Mouse (Mus musculus) spleen, adult 2 months (tissue): ENCODE measurements around the gene Bsn. TPM values are rescaled to one million over a fixed set of nuclear protein-coding genes. Genes with fewer than 3 reads are reported as not detected.
"Not testable (repeated sequence)": the region's sequence is repeated elsewhere in the genome, so short reads cannot be mapped to it uniquely, and the experiment has no call there.

Experiments
- DNase-seq, 2 experiments: peaks; one replicate each; pipeline versions ENCODE4 v3.0.0 to v3.0.0-alpha.2; 2012 to 2021; ENCODE audit warnings: low spot score in 2 of 2, low read depth in 1 of 2
- H3K27ac ChIP-seq: fragments of 200-500 bp; 2 replicates; pipeline ENCODE4 v1.5.1; 2012; ENCODE audit warnings: low read length, inconsistent platforms; ENCODE audit not compliant: insufficient read depth
- H3K27me3 ChIP-seq: fragments of 200-500 bp; 2 replicates; pipeline ENCODE4 v1.6.1; 2012; ENCODE audit warnings: mild to moderate bottlenecking, moderate library complexity, low read length, inconsistent platforms; ENCODE audit not compliant: control insufficient read depth, insufficient read depth
- H3K36me3 ChIP-seq: fragments of 200-500 bp; 2 replicates; pipeline ENCODE4 v1.6.1; 2012; ENCODE audit warnings: mild to moderate bottlenecking, low read length, inconsistent platforms; ENCODE audit not compliant: control insufficient read depth, insufficient read depth
- H3K4me1 ChIP-seq: fragments of 200-500 bp; 2 replicates; pipeline ENCODE4 v1.6.1; 2011; ENCODE audit warnings: inconsistent platforms; ENCODE audit not compliant: control insufficient read depth, insufficient read depth, insufficient read length
- H3K4me3 ChIP-seq: fragments of 200-500 bp; 2 replicates; pipeline ENCODE4 v1.5.1; 2011; ENCODE audit warnings: mild to moderate bottlenecking, inconsistent platforms; ENCODE audit not compliant: insufficient read depth, insufficient read length; ENCODE audit errors: extremely low read depth
- CTCF ChIP-seq: fragments of 200-500 bp; IDR thresholded peaks from 2 replicates; pipeline ENCODE4 v1.5.1; 2011; ENCODE audit warnings: mild to moderate bottlenecking, inconsistent platforms; ENCODE audit not compliant: insufficient read depth, insufficient read length, insufficient replicate concordance; ENCODE audit errors: extremely low read depth
- POLR2A ChIP-seq: fragments of 200-500 bp; IDR thresholded peaks from 2 replicates; pipeline ENCODE4 v1.6.1; 2011; ENCODE audit warnings: low read depth, low read length, inconsistent platforms
- WGBS: fragments of 180-500 bp; shearing (Covaris S2); methylation state at CpG from one replicate; pipeline ENCODE4 v1.1.7; 2018; 5-methylcytosine and 5-hydroxymethylcytosine counted together
- polyA plus RNA-seq: library from polyadenylated mRNA; depleted of rRNA; stranded (reverse); fragments of >200 nt; gene quantifications from 2 replicates; pipeline ENCODE4 v1.2.3, GENCODE M21; 2012

The Bsn gene
- polyA plus RNA-seq, 1 experiment, result 0.57 TPM

- no peak overlapping the region for H3K27ac ChIP-seq
- H3K4me1 ChIP-seq, result peaks cover 9% of the 10 kb centered on the region; the same call in 1 of the 2 replicates
- no peak for TF ChIP-seq POLR2A
- peak; percentile 54; the same call in 1 of the 2 replicates for TF ChIP-seq CTCF
- 1% methylated on average over 13 of the region's 13 CpGs for WGBS
- H3K4me3 ChIP-seq, result no peak overlapping the region
- no peaks in the 10 kb centered on the region for H3K27me3 ChIP-seq
- H3K36me3 ChIP-seq, result no peaks in the 10 kb centered on the region
- peak; percentile 87 to 91 for DNase-seq
These were observed 11.0 kb upstream of the Bsn start for GRCm38 (mm10) chr9:108201160-108201559.

- DNase-seq, result no peak
- no peak overlapping the region for H3K4me3 ChIP-seq
- no peak for TF ChIP-seq POLR2A
- TF ChIP-seq CTCF, result no peak
- WGBS, result 85% methylated on average over 4 of the region's 4 CpGs
- no peak overlapping the region for H3K27ac ChIP-seq
- no peaks in the 10 kb centered on the region for H3K27me3 ChIP-seq
- H3K4me1 ChIP-seq, result peaks cover 9% of the 10 kb centered on the region; the same call in 1 of the 2 replicates
- no peaks in the 10 kb centered on the region for H3K36me3 ChIP-seq
These were observed 8.4 kb upstream of the Bsn start for GRCm38 (mm10) chr9:108198621-108199020.

- peaks cover 9% of the 10 kb centered on the region; the same call in 1 of the 2 replicates for H3K4me1 ChIP-seq
- TF ChIP-seq CTCF (no peak), POLR2A (no peak)
- no peak overlapping the region for H3K4me3 ChIP-seq
- DNase-seq, result no peak
- 56% methylated on average over 24 of the region's 24 CpGs for WGBS
- H3K27me3 ChIP-seq, result no peaks in the 10 kb centered on the region
- no peaks in the 10 kb centered on the region for H3K36me3 ChIP-seq
- no peak overlapping the region for H3K27ac ChIP-seq
These were observed 6.9 kb upstream of the Bsn start for GRCm38 (mm10) chr9:108196920-108197677.

- H3K4me3 ChIP-seq, H3K27me3 ChIP-seq, H3K4me1 ChIP-seq, DNase-seq, H3K36me3 ChIP-seq, H3K27ac ChIP-seq: not testable (repeated sequence)
- 69% methylated on average over 6 of the region's 6 CpGs for WGBS
These were observed 6.0 kb upstream of the Bsn start for GRCm38 (mm10) chr9:108196222-108196621.

GRCm38 (mm10) chr9:108189488-108189786 is 747 bp downstream of the Bsn start:
- no peak for DNase-seq
- Histone ChIP-seq H3K36me3 (no peaks in the 10 kb centered on the region), H3K27ac (no peak overlapping the region), H3K4me1 (no peaks in the 10 kb centered on the region; the same call in none of the 2 replicates), H3K27me3 (peaks cover 8% of the 10 kb centered on the region), H3K4me3 (no peak overlapping the region)
- TF ChIP-seq CTCF, result no peak
- TF ChIP-seq POLR2A, result no peak
- 52% methylated on average over 5 of the region's 5 CpGs for WGBS

- peaks cover 8% of the 10 kb centered on the region for H3K27me3 ChIP-seq
- no peak for DNase-seq
- H3K27ac ChIP-seq, result no peak overlapping the region
- WGBS, result 78% methylated on average over 7 of the region's 7 CpGs
- no peaks in the 10 kb centered on the region for H3K36me3 ChIP-seq
- no peak overlapping the region for H3K4me3 ChIP-seq
- no peaks in the 10 kb centered on the region; the same call in none of the 2 replicates for H3K4me1 ChIP-seq
- TF ChIP-seq POLR2A (no peak), CTCF (no peak)
These were observed 1.2 kb downstream of the Bsn start for GRCm38 (mm10) chr9:108189023-108189422.

- peaks cover 8% of the 10 kb centered on the region for H3K27me3 ChIP-seq
- no peak for TF ChIP-seq POLR2A
- TF ChIP-seq CTCF, result no peak
- no peak for DNase-seq
- H3K4me3 ChIP-seq, result no peak overlapping the region
- H3K27ac ChIP-seq, result no peak overlapping the region
- no peaks in the 10 kb centered on the region; the same call in none of the 2 replicates for H3K4me1 ChIP-seq
- 79% methylated on average over 8 of the region's 8 CpGs for WGBS
- no peaks in the 10 kb centered on the region for H3K36me3 ChIP-seq
These were observed 1.7 kb downstream of the Bsn start for GRCm38 (mm10) chr9:108188511-108188910.
